ENCODE assay signal across 10 mouse cellular contexts in the genomic region with DNA sequence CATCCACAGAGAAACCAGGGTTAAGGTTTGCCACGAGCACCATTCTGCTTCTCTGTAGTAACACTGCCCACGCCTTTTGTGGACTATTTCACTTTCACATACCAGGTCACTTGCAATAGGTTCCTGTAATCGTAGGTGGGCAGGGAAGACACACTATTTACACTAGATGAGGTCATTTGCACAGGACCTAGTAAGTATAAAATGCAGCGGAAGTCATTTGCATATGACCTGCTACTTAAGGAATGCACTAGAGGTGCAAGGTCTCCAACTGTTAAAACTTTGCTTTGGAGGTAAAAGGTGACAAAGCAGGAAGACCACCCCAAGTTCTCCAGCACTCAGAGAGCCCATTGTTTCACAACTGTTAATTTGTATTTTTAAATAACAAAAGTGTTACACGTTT. TPM values are rescaled to one million over a fixed set of nuclear protein-coding genes. Genes with fewer than 3 reads are reported as not detected.
A peak's percentile ranks its signal among the peaks of the same experiment; 100 is the strongest.
DNase-seq lines count a peak whose midpoint lies in the region; ATAC-seq and TF ChIP-seq lines count a peak whose summit lies in the region.
"Had no signal": no experiment of that assay in that cellular context is flagged by ENCODE, and none has a peak within 500 bp of the region (broad histone marks: within the 10 kb centered on the region; RNA-seq: fewer than 3 reads in every experiment).

No protein-coding gene starts in this region.

- H3K36me3 ChIP-seq in kidney, postnatal 0 days (ENCODE audit: insufficient read depth, low read length): no peaks in the 10 kb centered on the region
- no peaks in the 10 kb centered on the region for H3K36me3 ChIP-seq in kidney, adult 2 months (ENCODE audit: control insufficient read depth, insufficient read depth, low read length)
- peaks cover 15% of the 10 kb centered on the region; the same call in 1 of the 2 replicates for H3K36me3 ChIP-seq in embryonic facial prominence, embryonic 14.5 days (ENCODE audit: control insufficient read depth, insufficient read depth, low read length)
- H3K36me3 ChIP-seq in intestine, postnatal 0 days (ENCODE audit: control insufficient read depth, insufficient read depth): 0 out of 2 replicates have a peak, but pooled peaks cover 7% of the 10 kb centered on the region
- H3K36me3 ChIP-seq in neural tube, embryonic 13.5 days: no peaks in the 10 kb centered on the region

- H3K9ac ChIP-seq in kidney, postnatal 0 days (ENCODE audit: low read depth, low read length): no peak overlapping the region; the same call in 1 of the 2 replicates
- H3K9ac ChIP-seq in embryonic facial prominence, embryonic 14.5 days (ENCODE audit: low read depth, low read length): no peak overlapping the region; the same call in 1 of the 2 replicates
- 0 out of 2 replicates have a peak overlapping the region, but pooled peaks have one; percentile 86 for H3K9ac ChIP-seq in intestine, postnatal 0 days (ENCODE audit: low read depth, low read length)
- no peak overlapping the region for H3K9ac ChIP-seq in neural tube, embryonic 13.5 days

- no peaks in the 10 kb centered on the region for H3K27me3 ChIP-seq in kidney, postnatal 0 days (ENCODE audit: insufficient read depth, low read length)
- H3K27me3 ChIP-seq in kidney, adult 2 months (replicated peaks; ENCODE audit: control insufficient read depth, insufficient read depth, low read length): no peaks in the 10 kb centered on the region
- no peaks in the 10 kb centered on the region for H3K27me3 ChIP-seq in embryonic facial prominence, embryonic 14.5 days (replicated peaks; ENCODE audit: control insufficient read depth, insufficient read depth, low read length)
- no peaks in the 10 kb centered on the region for H3K27me3 ChIP-seq in intestine, postnatal 0 days (replicated peaks; ENCODE audit: control insufficient read depth, insufficient read depth, low read length)
- no peaks in the 10 kb centered on the region for H3K27me3 ChIP-seq in neural tube, embryonic 13.5 days

- H3K9me3 ChIP-seq in kidney, postnatal 0 days (replicated peaks; ENCODE audit: low read length): no peaks in the 10 kb centered on the region
- H3K9me3 ChIP-seq in embryonic facial prominence, embryonic 14.5 days (ENCODE audit: control insufficient read depth, low read length): no peaks in the 10 kb centered on the region
- no peaks in the 10 kb centered on the region for H3K9me3 ChIP-seq in intestine, postnatal 0 days (ENCODE audit: control insufficient read depth)
- H3K9me3 ChIP-seq in neural tube, embryonic 13.5 days: no peaks in the 10 kb centered on the region

- peak overlapping the region; percentile 97 for H3K4me3 ChIP-seq in kidney, postnatal 0 days (replicated peaks; ENCODE audit: low read depth, low read length)
- H3K4me3 ChIP-seq in kidney, adult 2 months (ENCODE audit: insufficient read depth, low read depth, low read length): no peak overlapping the region
- H3K4me3 ChIP-seq in embryonic facial prominence, embryonic 14.5 days (ENCODE audit: low read depth, low read length): peak overlapping the region; percentile 98; the same call in 1 of the 2 replicates
- peak overlapping the region; percentile 87 for H3K4me3 ChIP-seq in intestine, postnatal 0 days (ENCODE audit: low read depth, low read length)
- peak overlapping the region; percentile 99 for H3K4me3 ChIP-seq in neural tube, embryonic 13.5 days

- H3K4me1 ChIP-seq in kidney, postnatal 0 days (replicated peaks; ENCODE audit: insufficient read depth, low read length): peaks cover 11% of the 10 kb centered on the region
- peaks cover 10% of the 10 kb centered on the region; the same call in 1 of the 2 replicates for H3K4me1 ChIP-seq in kidney, adult 2 months (ENCODE audit: control insufficient read depth, insufficient read depth, low read length)
- peaks cover 12% of the 10 kb centered on the region for H3K4me1 ChIP-seq in embryonic facial prominence, embryonic 14.5 days (ENCODE audit: control insufficient read depth, insufficient read depth, low read length)
- peaks cover 6% of the 10 kb centered on the region; the same call in 1 of the 2 replicates for H3K4me1 ChIP-seq in intestine, postnatal 0 days (replicated peaks; ENCODE audit: control insufficient read depth, insufficient read depth, low read length)
- peaks cover 26% of the 10 kb centered on the region for H3K4me1 ChIP-seq in neural tube, embryonic 13.5 days (replicated peaks)

- WGBS in kidney, postnatal 0 days: 44% methylated on average over 5 of the region's 5 CpGs
- WGBS in kidney, adult 2 months: 37% methylated on average over 5 of the region's 5 CpGs
- 62% methylated on average over 5 of the region's 5 CpGs for WGBS in embryonic facial prominence, embryonic 14.5 days
- WGBS in intestine, postnatal 0 days: 24% methylated on average over 5 of the region's 5 CpGs
- 64% methylated on average over 5 of the region's 5 CpGs for WGBS in neural tube, embryonic 13.5 days

- no peak for DNase-seq in kidney, postnatal 0 days (ENCODE audit: low spot score)
- no peak for DNase-seq in kidney, adult 2 months
- no peak for DNase-seq in embryonic facial prominence, embryonic 14.5 days (ENCODE audit: low spot score)
- DNase-seq in ovary, postnatal 36 days (ENCODE audit: low spot score): no peak
- DNase-seq in adrenal gland, postnatal 25 days: no peak

- no peak for TF ChIP-seq POLR2A in kidney, adult 2 months (IDR thresholded peaks at IDR 0.05; ENCODE audit: low read depth, low read length)

- H3K4me2 ChIP-seq in kidney, postnatal 0 days (ENCODE audit: low read length): peak overlapping the region; percentile 96
- H3K4me2 ChIP-seq in embryonic facial prominence, embryonic 14.5 days (ENCODE audit: low read depth, low read length): peak overlapping the region; percentile 96
- H3K4me2 ChIP-seq in intestine, postnatal 0 days (replicated peaks; ENCODE audit: low read depth): peak overlapping the region; percentile 90
- peak overlapping the region; percentile 96 for H3K4me2 ChIP-seq in neural tube, embryonic 13.5 days

- H3K27ac ChIP-seq in kidney, postnatal 0 days: no peak overlapping the region
- H3K27ac ChIP-seq in kidney, adult 2 months (ENCODE audit: insufficient read depth, low read depth, low read length): no peak overlapping the region
- H3K27ac ChIP-seq in embryonic facial prominence, embryonic 14.5 days (replicated peaks; ENCODE audit: low read depth, low read length): no peak overlapping the region
- H3K27ac ChIP-seq in intestine, postnatal 0 days (ENCODE audit: low read depth, low read length): no peak overlapping the region
- no peak overlapping the region for H3K27ac ChIP-seq in neural tube, embryonic 13.5 days (replicated peaks)

- no peak for ATAC-seq in kidney, postnatal 0 days (replicated peaks; ENCODE audit: low FRiP score, low read depth)
- no peak for ATAC-seq in embryonic facial prominence, embryonic 14.5 days (ENCODE audit: low read depth)
- ATAC-seq in intestine, postnatal 0 days: peak; percentile 84
- no peak for ATAC-seq in neural tube, embryonic 13.5 days (ENCODE audit: low read depth)
- ATAC-seq in megakaryocyte progenitor cell, adult 5-6 weeks (replicated peaks; ENCODE audit: poor library complexity): no peak
- ATAC-seq: activated CD4-positive, CD25-positive, alpha-beta regulatory T cell, adult 4 months; inflammation-experienced regulatory T-cells, adult 6 months had no signal

- no peak for TF ChIP-seq CTCF in kidney, postnatal 0 days (IDR thresholded peaks at IDR 0.05; ENCODE audit: low read depth)
- TF ChIP-seq CTCF in kidney, adult 2 months (conservative IDR thresholded peaks at IDR 0.05; ENCODE audit: insufficient read depth, insufficient read length, low read depth, low read length): no peak
- no peak for TF ChIP-seq CTCF in intestine, postnatal 0 days (IDR thresholded peaks at IDR 0.05; ENCODE audit: low read depth)

RNA-seq across cellular contexts. Expression of gene Kctd3, which starts 1.4 kb away (rescaled TPM):
- 21.0 and 22.2 TPM in 2 replicates for polyA plus RNA-seq in kidney, postnatal 0 days (2015; fragmentation: Nextera tagmentation; extraction: Ambion mirVana)
- polyA plus RNA-seq in kidney, adult 2 months (2012; rRNA removed): 19.8 and 26.9 TPM in 2 replicates
- 28.5 and 34.1 TPM in 2 replicates for polyA plus RNA-seq in embryonic facial prominence, embryonic 14.5 days (2014; fragmentation: Nextera tagmentation; extraction: Ambion mirVana)
- polyA plus RNA-seq in intestine, postnatal 0 days (2015; fragmentation: Nextera tagmentation; extraction: Ambion mirVana): 9.3 and 9.9 TPM in 2 replicates
- 38.0 and 38.5 TPM in 2 replicates for polyA plus RNA-seq in neural tube, embryonic 13.5 days (2015; fragmentation: Nextera tagmentation; extraction: Ambion mirVana)
- total RNA-seq in megakaryocyte progenitor cell, adult 5-6 weeks (2015): 9.7 and 11.1 TPM in 2 replicates
- 13.6 and 17.8 TPM in 2 replicates for total RNA-seq in megakaryocyte progenitor cell, adult 5-6 weeks (2017)
- total RNA-seq in adrenal gland, postnatal 25 days (2021): 36.9 and 40.3 TPM in 2 replicates
